Mouse (Mus musculus) midbrain, embryonic 14.5 days (tissue): ENCODE data around the gene Gm4922. TPM values are rescaled to one million over a fixed set of nuclear protein-coding genes. Genes with fewer than 3 reads are reported as not detected.

Source experiments
- ATAC-seq: fragments of 200-750 bp; cut with Nextera tagmentation; 2 replicates; pipeline ENCODE4 v1.8.0; 2017; ENCODE audit warnings: moderate number of reproducible peaks, moderate library complexity; ENCODE audit not compliant: low FRiP score, low TSS enrichment
- DNase-seq: peaks from one replicate; pipeline ENCODE4 v3.0.0-alpha.2; 2015
- H3K27ac ChIP-seq: fragments of 300-500 bp; sonication (generic); replicated peaks from 2 replicates; pipeline ENCODE4 v1.5.1; 2014; ENCODE audit warnings: mild to moderate bottlenecking, low read depth, low read length, moderate library complexity
- H3K27me3 ChIP-seq: fragments of 300-500 bp; sonication (generic); 2 replicates; pipeline ENCODE4 v1.6.1; 2014; ENCODE audit warnings: low read length, control low read depth, mixed read lengths; ENCODE audit not compliant: control insufficient read depth, insufficient read depth
- H3K36me3 ChIP-seq: fragments of 300-500 bp; sonication (generic); 2 replicates; pipeline ENCODE4 v1.6.1; 2014; ENCODE audit warnings: low read length, control low read depth; ENCODE audit not compliant: control insufficient read depth, insufficient read depth
- H3K4me1 ChIP-seq: fragments of 300-500 bp; sonication (generic); 2 replicates; pipeline ENCODE4 v1.6.1; 2014; ENCODE audit warnings: mild to moderate bottlenecking, antibody characterized with exemption, low read length, control low read depth; ENCODE audit not compliant: control insufficient read depth, insufficient read depth
- H3K4me2 ChIP-seq: fragments of 300-500 bp; sonication (generic); 2 replicates; pipeline ENCODE4 v1.6.1; 2014; ENCODE audit warnings: mild to moderate bottlenecking, low read length, moderate library complexity
- H3K4me3 ChIP-seq: fragments of 300-500 bp; sonication (generic); replicated peaks from 2 replicates; pipeline ENCODE4 v1.5.1; 2014; ENCODE audit warnings: low read depth, low read length
- H3K9ac ChIP-seq: fragments of 300-500 bp; sonication (generic); replicated peaks from 2 replicates; pipeline ENCODE4 v1.6.1; 2014; ENCODE audit warnings: mild to moderate bottlenecking, low read length, moderate library complexity
- H3K9me3 ChIP-seq: fragments of 300-500 bp; sonication (generic); 2 replicates; pipeline ENCODE4 v1.6.1; 2016; ENCODE audit warnings: low read length, control low read depth, mixed read lengths; ENCODE audit not compliant: control insufficient read depth
- WGBS: fragments of 180-500 bp; shearing (Covaris S2); extraction: QIAGEN DNeasy Blood & Tissue Kit; methylation state at CpG from one replicate; pipeline ENCODE4 v1.1.7; 2014; 5-methylcytosine and 5-hydroxymethylcytosine counted together
- polyA plus RNA-seq: library from polyadenylated mRNA; unstranded; fragments of >200 nt; fragmentation: Nextera tagmentation; extraction: Ambion mirVana; gene quantifications from 2 replicates; pipeline ENCODE4 v1.2.1, GENCODE M21; 2014

The Gm4922 gene
- 0.11 and 0.42 TPM in 2 replicates for polyA plus RNA-seq

DNA sequence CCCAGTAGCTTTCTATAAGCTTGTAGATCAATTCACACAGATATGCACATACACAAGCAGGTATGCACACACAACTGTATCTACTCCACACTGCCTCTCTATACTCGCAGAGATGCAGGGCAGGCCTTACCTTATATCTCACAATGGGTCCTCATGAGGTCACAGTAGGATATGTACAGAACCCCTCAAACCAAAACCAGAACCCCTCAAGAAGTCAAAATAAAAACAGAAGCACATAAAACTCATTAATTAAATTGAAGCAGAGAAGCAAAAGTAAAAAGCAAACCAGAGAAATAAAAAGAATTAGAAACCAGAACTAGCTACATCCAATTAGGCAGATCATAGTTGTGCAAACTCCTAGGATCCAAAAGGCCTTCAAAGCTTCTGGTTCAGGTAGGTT lies at the start of gene Gm4922:
Gene Gm4922, minus strand, starts transcription at position 101 of the 400 bp plus-strand sequence.
- Histone ChIP-seq H3K4me1 (no peaks in the 10 kb centered on the region), H3K4me2 (no peak within 1 kb of the TSS), H3K4me3 (no peak within 1 kb of the TSS), H3K27me3 (no peaks in the 10 kb centered on the region), H3K9ac (no peak within 1 kb of the TSS), H3K36me3 (no peaks in the 10 kb centered on the region), H3K27ac (no peak within 1 kb of the TSS), H3K9me3 (no peaks in the 10 kb centered on the region)
- DNase-seq = no peak
- 86% methylated on average over 1 of the region's 1 CpGs for WGBS
- ATAC-seq = no peak

DNA sequence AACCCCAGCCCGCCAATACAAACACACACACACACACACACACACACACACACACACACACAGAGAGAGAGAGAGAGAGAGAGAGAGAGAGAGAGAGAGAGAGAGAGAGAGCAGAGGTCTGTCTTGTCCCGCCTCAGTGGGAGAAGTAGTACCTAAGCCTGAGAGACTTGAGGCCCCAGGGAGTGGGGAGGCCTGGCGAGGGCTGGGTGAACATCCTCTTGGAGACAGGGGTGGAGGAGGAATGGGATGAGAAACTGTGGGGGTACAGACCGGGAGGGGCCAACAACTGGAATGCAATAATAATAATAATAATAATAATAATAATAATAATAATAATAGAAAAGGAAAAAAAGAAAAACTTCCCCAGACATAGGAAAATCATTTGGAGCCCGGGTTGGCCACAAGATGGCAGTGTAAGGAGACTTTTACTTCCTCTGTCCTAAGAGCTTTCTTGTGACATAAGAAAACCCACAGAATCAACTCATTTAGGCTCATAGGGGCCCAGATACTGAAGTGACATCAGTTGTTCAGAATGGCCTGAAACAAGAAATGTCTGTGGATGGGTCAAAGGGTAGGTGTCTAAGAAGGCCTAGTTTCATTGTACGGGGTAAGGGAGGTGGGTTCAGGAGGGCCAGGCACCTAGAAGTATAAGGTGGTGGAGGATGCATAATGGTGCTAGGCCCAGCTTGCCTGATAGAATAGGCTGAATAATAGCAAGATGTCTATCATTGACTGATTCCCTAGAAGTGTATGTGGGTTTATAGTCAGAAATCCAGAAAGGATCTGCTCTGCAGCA lies 49.3 kb upstream of the Gm4922 start:
- DNase-seq (peak; percentile 71), ATAC-seq (0 out of 2 replicates have a peak, but pooled peaks have one; percentile 37)
- WGBS = 60% methylated on average over 6 of the region's 6 CpGs

DNA sequence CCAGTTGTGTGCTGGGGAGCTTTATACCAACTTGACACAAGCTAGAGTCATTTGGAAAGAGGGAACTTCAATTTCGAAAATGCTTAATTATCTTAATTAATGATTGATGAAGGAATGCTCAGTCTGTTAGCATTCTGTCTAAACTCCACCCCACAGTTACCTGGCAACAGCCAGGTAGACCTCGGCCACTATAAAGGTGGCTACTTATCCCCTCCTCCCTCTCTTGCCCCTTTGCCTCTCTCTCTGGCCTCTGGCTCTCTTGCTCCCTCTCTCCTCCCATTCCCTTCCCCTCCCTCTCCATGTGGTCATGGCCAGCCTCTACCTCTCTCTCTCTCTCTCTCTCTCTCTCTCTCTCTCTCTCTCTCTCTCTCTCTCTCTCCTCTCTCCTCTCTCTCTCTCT lies 47.8 kb upstream of the Gm4922 start:
- Histone ChIP-seq H3K9me3 (no peaks in the 10 kb centered on the region), H3K36me3 (no peaks in the 10 kb centered on the region), H3K9ac (no peak overlapping the region), H3K4me3 (no peak overlapping the region), H3K27me3 (no peaks in the 10 kb centered on the region), H3K4me1 (no peaks in the 10 kb centered on the region), H3K4me2 (no peak overlapping the region), H3K27ac (no peak overlapping the region)
- ATAC-seq = no peak
- WGBS = 72% methylated on average over 2 of the region's 2 CpGs
- DNase-seq = no peak

More for the DNA sequence above, 49.3 kb upstream of the Gm4922 start:
- H3K4me3 ChIP-seq = no peak overlapping the region
- no peaks in the 10 kb centered on the region for H3K9me3 ChIP-seq
- no peak overlapping the region for H3K27ac ChIP-seq
- H3K4me2 ChIP-seq = no peak overlapping the region
- H3K9ac ChIP-seq = no peak overlapping the region
- no peaks in the 10 kb centered on the region for H3K4me1 ChIP-seq
- H3K36me3 ChIP-seq = no peaks in the 10 kb centered on the region
- H3K27me3 ChIP-seq = no peaks in the 10 kb centered on the region

DNA sequence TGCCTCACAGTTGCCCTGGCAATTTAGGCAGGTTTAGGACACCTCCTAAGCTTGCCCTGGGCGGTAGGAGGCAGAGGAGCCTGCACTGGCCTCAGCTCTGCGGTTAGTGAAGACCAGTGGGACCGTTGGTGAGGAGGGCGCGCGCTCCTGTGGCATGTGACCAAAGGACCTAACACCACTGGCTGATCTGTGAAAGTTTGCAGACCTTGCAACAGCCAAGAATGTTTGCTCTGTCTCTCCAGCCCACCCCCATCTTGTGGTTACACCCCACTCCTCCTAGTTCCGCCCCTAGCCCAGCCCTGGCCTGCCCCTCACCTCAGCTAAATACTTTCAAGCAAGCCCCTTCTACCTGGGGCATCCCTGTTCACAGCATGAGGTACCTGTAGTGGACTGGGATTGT lies 45.2 kb upstream of the Gm4922 start:
- H3K4me2 ChIP-seq = no peak overlapping the region
- H3K27ac ChIP-seq = no peak overlapping the region
- DNase-seq (no peak), ATAC-seq (no peak)
- H3K27me3 ChIP-seq = no peaks in the 10 kb centered on the region
- H3K4me1 ChIP-seq = no peaks in the 10 kb centered on the region
- 59% methylated on average over 7 of the region's 7 CpGs for WGBS
- H3K4me3 ChIP-seq = no peak overlapping the region
- H3K9me3 ChIP-seq = no peaks in the 10 kb centered on the region
- no peaks in the 10 kb centered on the region for H3K36me3 ChIP-seq
- H3K9ac ChIP-seq = no peak overlapping the region

DNA sequence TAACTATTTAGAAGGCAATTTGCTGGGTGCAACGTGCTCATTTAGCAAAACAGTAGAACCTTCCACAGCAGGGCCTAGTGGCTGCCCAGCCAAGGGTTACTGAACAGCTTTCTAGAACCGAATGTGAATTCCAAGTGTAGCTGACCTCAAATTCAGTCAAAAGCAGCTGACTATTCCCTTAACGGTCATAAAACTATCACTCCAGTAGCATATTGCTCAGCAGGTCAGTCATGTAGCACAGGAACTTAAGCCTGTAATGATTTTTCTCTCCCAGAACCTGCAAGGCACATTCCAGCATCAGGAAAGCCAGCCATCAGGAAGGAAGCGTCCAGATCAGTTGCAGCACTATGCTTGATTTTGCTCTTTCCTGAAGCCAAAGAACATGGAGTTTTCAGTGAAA lies 43.8 kb upstream of the Gm4922 start:
- H3K9me3 ChIP-seq = no peaks in the 10 kb centered on the region
- H3K9ac ChIP-seq = no peak overlapping the region
- no peaks in the 10 kb centered on the region for H3K36me3 ChIP-seq
- no peak overlapping the region for H3K4me3 ChIP-seq
- no peaks in the 10 kb centered on the region for H3K4me1 ChIP-seq
- no peak for ATAC-seq
- DNase-seq = no peak
- H3K27me3 ChIP-seq = no peaks in the 10 kb centered on the region
- no peak overlapping the region for H3K4me2 ChIP-seq
- 82% methylated on average over 4 of the region's 4 CpGs for WGBS
- H3K27ac ChIP-seq = no peak overlapping the region

DNA sequence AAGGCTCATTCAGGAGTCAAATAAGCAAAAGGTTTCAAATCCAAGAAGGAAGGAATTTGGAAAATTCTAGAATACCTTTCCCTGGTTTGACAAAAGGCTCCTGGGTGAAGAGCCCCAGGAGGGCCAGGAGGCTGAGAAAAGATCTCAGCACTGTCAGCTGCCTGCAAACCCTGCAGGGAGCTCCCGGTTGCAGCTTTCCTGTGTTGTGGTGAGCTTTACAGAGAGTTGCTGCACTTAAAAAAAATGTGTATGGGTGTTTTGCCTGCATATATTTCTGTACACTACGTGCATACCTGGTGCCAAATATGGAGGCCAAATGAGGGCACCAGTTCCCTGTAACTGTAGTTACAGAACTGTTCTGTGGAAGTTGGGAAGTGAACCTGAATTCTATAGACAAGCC lies 41.3 kb upstream of the Gm4922 start:
- no peak for ATAC-seq
- no peaks in the 10 kb centered on the region for H3K36me3 ChIP-seq

DNA sequence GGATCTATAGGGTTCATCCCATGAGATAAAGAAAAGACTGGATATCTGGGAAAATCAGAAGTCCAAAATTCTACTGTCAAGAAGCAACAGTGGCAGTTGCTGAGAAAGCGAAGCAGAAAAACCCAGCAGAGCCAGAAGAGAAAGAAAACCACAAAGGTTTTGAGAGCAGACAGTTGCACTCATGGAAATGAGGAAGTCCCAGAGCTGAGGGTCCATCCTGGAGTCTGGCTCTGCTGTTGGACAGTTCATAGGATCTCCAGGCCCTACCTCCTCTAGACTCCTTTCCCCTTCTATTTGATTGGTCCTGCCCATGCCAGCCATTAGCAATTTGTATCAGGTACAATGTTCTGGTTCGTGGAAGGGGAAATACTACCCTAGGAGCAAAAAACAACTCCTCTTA lies 39.5 kb upstream of the Gm4922 start:
- no peak overlapping the region for H3K4me3 ChIP-seq
- no peaks in the 10 kb centered on the region for H3K9me3 ChIP-seq
- no peak overlapping the region for H3K27ac ChIP-seq
- DNase-seq (no peak), ATAC-seq (no peak)
- no peaks in the 10 kb centered on the region for H3K4me1 ChIP-seq
- no peaks in the 10 kb centered on the region for H3K36me3 ChIP-seq
- H3K27me3 ChIP-seq = no peaks in the 10 kb centered on the region
- H3K9ac ChIP-seq = no peak overlapping the region
- H3K4me2 ChIP-seq = no peak overlapping the region
- 86% methylated on average over 2 of the region's 2 CpGs for WGBS

More for the DNA sequence above, 41.3 kb upstream of the Gm4922 start:
- 29% methylated on average over 2 of the region's 2 CpGs for WGBS
- Histone ChIP-seq H3K27ac (no peak overlapping the region), H3K9me3 (no peaks in the 10 kb centered on the region), H3K9ac (no peak overlapping the region), H3K4me2 (no peak overlapping the region), H3K4me1 (no peaks in the 10 kb centered on the region), H3K27me3 (no peaks in the 10 kb centered on the region), H3K4me3 (no peak overlapping the region)
- DNase-seq = no peak

DNA sequence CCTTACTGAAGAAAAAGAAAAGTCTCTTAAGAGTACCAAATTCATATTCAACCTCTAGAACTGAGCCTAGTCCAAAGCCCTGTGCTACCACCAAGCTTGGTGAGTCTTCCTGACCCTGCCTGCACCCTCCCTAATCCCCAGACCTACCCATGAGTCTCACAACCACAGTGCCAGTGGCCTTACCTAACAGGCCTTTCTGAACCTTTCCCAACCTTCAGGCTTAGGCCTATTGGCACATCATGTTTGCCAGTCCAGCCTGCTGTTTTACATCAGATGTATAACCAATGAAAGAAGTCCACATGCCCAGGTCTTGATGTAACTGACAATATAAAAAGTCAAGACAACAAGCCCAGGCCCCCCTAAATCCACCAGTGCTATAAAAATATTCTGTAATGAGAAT lies 38.5 kb upstream of the Gm4922 start:
- H3K4me3 ChIP-seq = no peak overlapping the region
- H3K36me3 ChIP-seq = no peaks in the 10 kb centered on the region
- ATAC-seq = no peak
- H3K4me2 ChIP-seq = no peak overlapping the region
- H3K9ac ChIP-seq = no peak overlapping the region
- H3K27ac ChIP-seq = no peak overlapping the region
- no peaks in the 10 kb centered on the region for H3K4me1 ChIP-seq
- H3K27me3 ChIP-seq = no peaks in the 10 kb centered on the region
- no peak for DNase-seq
- H3K9me3 ChIP-seq = no peaks in the 10 kb centered on the region

DNA sequence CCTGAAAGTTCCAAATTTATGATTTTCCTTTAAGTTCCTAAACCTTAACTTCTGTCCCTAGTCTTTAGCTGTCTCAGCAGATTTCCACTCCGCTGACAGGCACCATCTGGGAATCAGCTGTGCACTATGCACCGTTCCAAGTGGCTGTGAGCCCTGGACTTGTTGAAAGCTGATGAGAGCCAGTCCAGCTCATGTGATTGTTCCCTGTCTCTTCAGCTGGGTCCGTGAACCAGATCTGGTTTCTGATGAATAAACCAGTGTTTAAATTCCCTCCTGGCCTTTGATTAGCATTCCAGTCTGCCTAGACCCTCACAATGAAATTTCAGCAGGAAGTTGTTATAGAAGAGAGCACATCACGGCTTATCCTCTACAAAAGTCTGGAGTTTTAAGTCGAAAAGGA lies 30.0 kb upstream of the Gm4922 start:
- WGBS = 43% methylated on average over 5 of the region's 5 CpGs
- H3K9me3 ChIP-seq = no peaks in the 10 kb centered on the region

More for the DNA sequence above, 30.0 kb upstream of the Gm4922 start:
- Histone ChIP-seq H3K4me2 (no peak overlapping the region), H3K4me3 (no peak overlapping the region), H3K4me1 (no peaks in the 10 kb centered on the region), H3K27ac (no peak overlapping the region), H3K27me3 (no peaks in the 10 kb centered on the region), H3K36me3 (no peaks in the 10 kb centered on the region), H3K9ac (no peak overlapping the region)
- DNase-seq (peak; percentile 53), ATAC-seq (peak; percentile 60; the same call in 1 of the 2 replicates)
